Mouse (Mus musculus): ENCODE results near the gene Olfr1018. TPM values are rescaled to one million over a fixed set of nuclear protein-coding genes. Genes with fewer than 3 reads are reported as not detected.

Olfr1018 gene
- total RNA-seq (2021), result not detected
- long read RNA-seq, experiment 1, result 0 reads
- long read RNA-seq, experiment 2, result 0 reads

DNA sequence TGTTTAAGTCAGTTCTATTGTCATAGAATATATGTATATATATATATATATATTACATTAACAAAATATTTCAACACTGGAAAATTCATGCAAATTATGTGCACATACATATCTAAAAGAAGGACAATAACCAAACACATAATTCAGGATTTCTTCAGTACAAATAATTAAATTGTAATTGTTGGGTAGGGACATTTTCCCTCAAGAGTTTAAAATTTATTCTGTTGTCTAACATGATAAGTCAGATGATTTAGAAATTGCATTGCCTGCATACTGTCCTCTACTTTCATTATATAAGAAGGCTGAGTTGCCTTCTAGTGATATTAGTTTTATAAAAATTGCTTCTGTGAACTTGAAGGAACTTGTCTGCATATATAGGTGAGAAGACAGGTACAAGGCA, at the start of gene Olfr1018:
TSS of gene Olfr1018 (plus strand) at position 301 of the 400 bp plus-strand sequence.
- no peak for DNase-seq (ENCODE audit: low spot score in 2 of 2)

DNA sequence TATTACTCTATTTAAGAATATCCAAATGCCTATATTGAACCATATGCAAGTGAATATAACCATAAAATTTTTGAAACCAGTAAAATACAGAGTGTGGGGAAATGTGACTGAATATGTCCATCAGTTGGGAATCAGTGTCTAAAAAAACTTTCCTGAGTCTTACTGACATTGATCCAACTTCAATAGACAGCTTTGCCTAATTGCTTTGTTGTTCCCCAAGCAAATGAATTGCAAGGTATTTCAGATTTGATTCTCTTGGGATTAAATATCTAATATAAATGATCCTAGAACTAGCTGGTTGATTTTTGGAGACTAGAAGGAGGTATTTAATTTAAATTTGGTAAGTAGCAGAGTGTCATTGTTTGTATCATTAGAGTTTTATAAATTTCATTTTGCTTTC, 45.9 kb upstream of the Olfr1018 start, which contains the start of gene Olfr1014:
TSS of gene Olfr1014 (plus strand) at position 301 of the 400 bp plus-strand sequence.
- no peak for DNase-seq (ENCODE audit: low spot score in 2 of 2)

DNA sequence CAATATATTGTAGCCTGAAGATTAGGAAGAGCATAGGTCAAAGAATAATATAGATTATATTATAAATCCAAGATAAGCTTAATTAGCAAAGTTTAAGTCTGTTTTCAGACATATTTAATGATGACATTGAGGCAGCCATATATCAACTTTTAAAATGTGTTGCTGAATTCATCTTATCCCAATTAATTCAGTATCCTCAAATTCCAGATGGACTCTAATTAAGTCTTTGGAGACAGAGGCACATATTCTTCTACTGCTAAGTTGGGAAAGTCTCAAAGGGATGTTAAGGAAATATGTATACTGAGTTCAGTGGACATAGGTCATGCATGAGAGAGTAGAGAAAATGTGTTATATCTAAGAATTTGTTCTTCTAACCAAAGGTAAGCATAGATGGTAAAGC, 36.6 kb upstream of the Olfr1018 start, which contains the start of gene Olfr1015:
TSS of gene Olfr1015 (plus strand) at position 301 of the 400 bp plus-strand sequence.
- no peak for DNase-seq (ENCODE audit: low spot score in 2 of 2)

DNA sequence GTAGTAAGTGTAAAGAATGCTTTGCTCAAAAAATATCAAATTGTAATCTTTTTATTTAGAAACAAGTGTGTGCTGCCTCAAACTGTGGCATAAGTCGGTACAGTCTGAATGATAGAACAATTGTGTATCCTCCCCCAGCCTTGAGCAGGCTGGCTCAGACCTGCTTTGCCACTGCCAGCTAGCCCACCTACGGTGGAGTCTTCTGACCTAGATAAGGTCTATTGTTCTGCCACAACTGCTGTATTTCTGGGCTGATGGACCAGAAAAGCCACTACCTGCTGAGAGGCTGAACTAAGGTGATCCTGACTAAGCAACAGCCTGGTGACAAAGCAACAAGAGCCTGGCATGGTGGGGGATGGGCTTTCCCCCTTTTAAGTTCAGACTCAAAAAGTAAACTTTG, 25.9 kb upstream of the Olfr1018 start:
- DNase-seq (ENCODE audit: low spot score in 2 of 2), result no peak

DNA sequence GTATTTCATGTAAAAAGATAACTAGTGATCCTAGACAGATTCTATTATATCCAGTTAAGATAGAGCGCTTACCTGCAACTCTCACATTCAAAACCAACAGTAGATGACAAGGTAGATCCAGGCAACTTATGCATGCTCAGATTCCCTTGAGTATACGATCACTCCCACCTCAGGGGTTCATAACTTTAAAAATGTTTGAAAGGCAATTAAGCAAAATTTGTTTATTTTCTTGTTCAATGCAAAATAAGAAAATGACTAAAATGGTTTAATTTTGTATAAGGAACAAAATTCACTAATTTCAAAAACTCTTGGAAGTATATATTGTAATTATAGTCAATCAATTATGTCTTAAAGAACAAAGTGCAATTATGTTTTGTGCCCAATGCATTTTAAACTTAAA, 15.8 kb upstream of the Olfr1018 start, which contains the start of gene Olfr1016:
TSS of gene Olfr1016 (minus strand) at position 101 of the 400 bp plus-strand sequence.
- DNase-seq (ENCODE audit: low spot score in 2 of 2), result no peak

DNA sequence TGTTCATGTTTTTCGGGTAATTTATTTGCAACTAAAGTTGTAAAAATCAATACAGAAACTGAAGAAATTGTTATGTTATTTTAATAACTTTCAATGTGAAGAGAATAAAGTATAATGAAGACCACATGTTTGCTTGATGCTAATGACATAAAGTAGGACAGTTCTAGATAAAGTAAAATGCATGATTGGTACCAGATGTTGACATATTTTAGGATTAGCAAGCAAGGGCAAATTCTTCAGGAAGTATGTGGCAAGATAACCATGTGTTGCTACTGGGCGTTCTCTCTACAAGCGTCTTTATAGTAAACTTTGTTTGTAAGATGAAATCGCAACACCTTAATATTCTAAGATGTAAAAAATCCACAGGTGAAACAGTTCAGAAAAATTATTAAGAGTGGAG, 13.8 kb upstream of the Olfr1018 start:
- no peak for DNase-seq (ENCODE audit: low spot score in 2 of 2)

DNA sequence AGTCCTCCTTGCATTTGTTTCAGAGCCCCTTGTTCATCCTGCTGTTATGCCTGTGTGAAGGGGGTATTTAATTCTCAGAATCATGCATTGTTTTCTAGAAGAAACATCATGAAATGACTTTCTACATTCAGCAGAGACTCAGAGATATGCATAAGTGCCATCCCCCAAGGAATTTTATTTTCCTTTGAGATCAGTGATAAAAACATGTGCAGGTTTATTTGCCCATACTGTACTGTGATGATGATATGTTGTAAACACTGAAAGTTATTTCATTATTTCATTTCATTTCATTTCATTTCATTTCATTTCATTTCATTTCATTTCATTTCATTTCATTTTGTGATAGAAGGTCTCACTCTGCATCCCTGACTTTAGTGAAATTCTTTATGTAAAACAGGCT, 27.1 kb downstream of the Olfr1018 start, which contains the start of gene Olfr1019:
TSS of gene Olfr1019 (minus strand) at position 101 of the 400 bp plus-strand sequence.
- no peak for DNase-seq (ENCODE audit: low spot score in 2 of 2)

DNA sequence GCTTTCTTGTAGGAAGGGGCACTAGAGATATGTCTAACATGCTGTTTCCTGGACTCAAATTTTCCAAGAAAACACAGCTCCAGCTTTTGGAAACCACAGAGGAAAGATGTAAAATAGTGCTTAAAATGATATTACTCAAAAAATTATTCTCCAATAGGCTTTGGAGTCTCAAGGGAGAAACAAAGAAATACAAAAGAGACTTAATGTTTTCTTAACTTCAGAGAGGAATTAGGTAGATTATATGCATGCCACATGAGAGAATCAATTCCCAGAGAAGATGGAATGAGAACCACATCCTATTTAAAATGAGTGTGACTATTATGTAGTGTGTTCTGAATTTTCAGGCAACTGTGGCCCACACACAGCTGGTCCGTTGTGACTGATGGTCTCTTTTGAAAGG, 28.5 kb downstream of the Olfr1018 start, which contains the start of gene Olfr1020:
TSS of gene Olfr1020 (plus strand) at position 301 of the 400 bp plus-strand sequence.
- no peak for DNase-seq (ENCODE audit: low spot score in 2 of 2)

DNA sequence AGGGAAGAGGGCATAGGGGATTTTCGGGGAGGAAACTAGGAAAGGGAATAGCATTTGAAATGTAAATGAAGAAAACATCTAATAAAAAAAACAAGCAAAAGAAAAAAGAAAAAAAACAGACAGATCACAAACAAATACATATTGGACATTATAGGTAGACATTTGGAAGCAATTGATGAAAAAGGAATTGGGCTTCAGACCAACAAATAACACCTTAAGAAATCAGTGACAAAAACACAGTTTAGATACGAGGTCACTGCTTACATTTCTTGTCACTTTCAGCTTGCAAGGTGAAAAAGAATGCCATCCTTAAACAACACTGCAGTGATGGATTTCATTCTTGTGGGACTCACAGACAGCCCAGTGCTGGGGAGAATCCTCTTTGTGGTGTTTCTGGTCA, 50.0 kb downstream of the Olfr1018 start, which contains the start of gene Olfr1022:
TSS of gene Olfr1022 (plus strand) at position 301 of the 400 bp plus-strand sequence.
- no peak for DNase-seq (ENCODE audit: low spot score in 2 of 2)

Other genes with a start within 250 kb of the Olfr1018 start
- gene Olfr996, start 239.3 kb upstream of the Olfr1018 start, total RNA-seq (2021), result not detected
- not detected for gene Olfr998, start 229.5 kb upstream of the Olfr1018 start, total RNA-seq (2021)
- gene Olfr1000, start 206.6 kb upstream of the Olfr1018 start, total RNA-seq (2021), result not detected
- not detected for gene Olfr1002, start 167.8 kb upstream of the Olfr1018 start, total RNA-seq (2021)
- not detected for gene Olfr154, start 154.0 kb upstream of the Olfr1018 start, total RNA-seq (2021)
- gene Olfr1006, start 139.7 kb upstream of the Olfr1018 start, total RNA-seq (2021), result not detected
- not detected for gene Olfr1008, start 129.0 kb upstream of the Olfr1018 start, total RNA-seq (2021)
- under 1 TPM in 1 of 2 experiments, not detected in 1; 0.11 TPM for gene Olfr1009, start 103.1 kb upstream of the Olfr1018 start, total RNA-seq (2021)
- gene Olfr1012, start 55.7 kb upstream of the Olfr1018 start, total RNA-seq (2021), result not detected
- not detected for gene Olfr1013, start 51.4 kb upstream of the Olfr1018 start, total RNA-seq (2021)
- not detected for gene Olfr1014, start 45.8 kb upstream of the Olfr1018 start, total RNA-seq (2021)
- gene Olfr1015, start 36.5 kb upstream of the Olfr1018 start, total RNA-seq (2021), result not detected
- gene Olfr1016, start 15.9 kb upstream of the Olfr1018 start, total RNA-seq (2021), result not detected
- gene Olfr1019, start 27.0 kb downstream of the Olfr1018 start, total RNA-seq (2021), result not detected
- gene Olfr1020, start 28.6 kb downstream of the Olfr1018 start, total RNA-seq (2021), result not detected
- gene Olfr1022, start 50.1 kb downstream of the Olfr1018 start, total RNA-seq (2021), result not detected
- gene Olfr1023, start 67.2 kb downstream of the Olfr1018 start, total RNA-seq (2021), result not detected
- not detected for gene Olfr1024, start 86.6 kb downstream of the Olfr1018 start, total RNA-seq (2021)
- gene Olfr1025-ps1, start 96.7 kb downstream of the Olfr1018 start, total RNA-seq (2021), result not detected
- not detected for gene Olfr1026, start 103.1 kb downstream of the Olfr1018 start, total RNA-seq (2021)
- gene Olfr1028, start 132.0 kb downstream of the Olfr1018 start, total RNA-seq (2021), result not detected
- gene Olfr1029, start 155.4 kb downstream of the Olfr1018 start, total RNA-seq (2021), result not detected
- gene Olfr1030, start 160.8 kb downstream of the Olfr1018 start, total RNA-seq (2021), result not detected
- gene Olfr1031, start 171.8 kb downstream of the Olfr1018 start, total RNA-seq (2021), result not detected
- not detected for gene Olfr1032, start 187.1 kb downstream of the Olfr1018 start, total RNA-seq (2021)
- gene Olfr1033, start 202.2 kb downstream of the Olfr1018 start, total RNA-seq (2021), result 1 to 10 TPM; 3.2 to 6.0 TPM
- under 1 TPM; 0.11 to 0.31 TPM for gene Olfr1034, start 227.4 kb downstream of the Olfr1018 start, total RNA-seq (2021)

Measured in adrenal gland, postnatal 4 days (tissue).